Mouse (Mus musculus): ENCODE results near the gene Grid2ip.

- TF ChIP-seq CTCF (conservative IDR thresholded peaks at IDR 0.05; ENCODE audit: low read length) (no peak), POU5F1 (IDR thresholded peaks at IDR 0.05; ENCODE audit: borderline replicate concordance, low read length) (no peak)
Measured at GRCm38 (mm10) chr5:143339603-143340002, 17.5 kb upstream of the Grid2ip start.
